Mouse (Mus musculus) gastrocnemius, adult 8-10 months (tissue): ENCODE data around the gene Icosl. TPM values are rescaled to one million over a fixed set of nuclear protein-coding genes. Genes with fewer than 3 reads are reported as not detected.
"Not testable (repeated sequence)": the region's sequence is repeated elsewhere in the genome, so short reads cannot be mapped to it uniquely, and the experiment has no call there.

ENCODE experiments used
- DNase-seq, 2 experiments: peaks; one replicate each; pipeline ENCODE4 v3.0.0; 2022; ENCODE audit warnings: low spot score in 2 of 2
- total RNA-seq, 4 experiments: library from RNA; stranded (reverse); gene quantifications; 2 replicates each; pipeline ENCODE4 v1.2.4; 2022

The Icosl gene
- total RNA-seq, 4 experiments from 2014 or later = 1.0 to 1.6 (median 1.3) TPM

- no peak for DNase-seq
Measured at GRCm38 (mm10) chr10:78114521-78115092, 45.5 kb downstream of the Icosl start.

DNA sequence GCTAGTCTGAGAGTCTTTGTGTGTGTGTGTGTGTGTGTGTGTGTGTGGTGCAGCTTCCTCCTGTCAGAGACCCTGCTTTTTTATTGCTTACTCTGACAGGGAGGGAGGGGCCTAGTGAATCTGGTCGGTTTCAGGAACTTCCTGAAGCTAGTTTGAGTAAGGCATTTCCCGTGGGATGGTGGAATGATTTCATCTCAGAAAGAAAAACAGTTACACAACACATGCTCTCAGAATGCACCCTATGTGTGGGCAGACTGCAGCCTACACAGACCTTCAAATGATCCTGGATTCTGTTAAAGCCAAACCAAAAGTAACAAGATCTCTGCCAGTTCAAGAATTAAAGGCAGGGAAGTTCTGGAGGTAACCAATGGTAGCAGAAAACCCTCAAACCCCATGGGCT lies 46.1 kb downstream of the Icosl start:
- no peak for DNase-seq

GRCm38 (mm10) chr10:78119422-78119821 lies 50.3 kb downstream of the Icosl start:
- DNase-seq = no peak

DNA sequence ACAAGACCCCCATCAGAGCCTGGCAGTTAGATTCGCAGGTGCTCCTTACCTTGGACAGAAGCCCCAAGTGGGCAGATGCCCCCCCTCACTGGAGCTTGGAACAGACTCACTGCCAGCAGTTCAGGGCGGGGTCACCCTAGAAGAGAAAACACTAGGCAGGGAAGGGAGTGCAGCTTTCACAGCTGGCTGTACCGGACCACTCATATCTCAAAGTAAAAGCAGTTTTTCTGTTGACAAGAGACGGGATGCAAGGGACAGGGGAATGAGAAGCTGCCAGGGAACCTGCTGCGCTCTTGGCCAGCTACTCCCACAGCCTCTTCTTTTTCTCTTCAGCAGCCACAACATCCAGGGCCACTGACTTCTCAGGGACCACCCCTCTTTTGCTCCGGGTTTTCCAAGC lies 55.0 kb downstream of the Icosl start:
- DNase-seq = not testable (repeated sequence)

GRCm38 (mm10) chr10:78125061-78125460 lies 56.0 kb downstream of the Icosl start:
- DNase-seq = not testable (repeated sequence)

- no peak for DNase-seq
Measured at GRCm38 (mm10) chr10:78126311-78126710, 57.2 kb downstream of the Icosl start.

DNA sequence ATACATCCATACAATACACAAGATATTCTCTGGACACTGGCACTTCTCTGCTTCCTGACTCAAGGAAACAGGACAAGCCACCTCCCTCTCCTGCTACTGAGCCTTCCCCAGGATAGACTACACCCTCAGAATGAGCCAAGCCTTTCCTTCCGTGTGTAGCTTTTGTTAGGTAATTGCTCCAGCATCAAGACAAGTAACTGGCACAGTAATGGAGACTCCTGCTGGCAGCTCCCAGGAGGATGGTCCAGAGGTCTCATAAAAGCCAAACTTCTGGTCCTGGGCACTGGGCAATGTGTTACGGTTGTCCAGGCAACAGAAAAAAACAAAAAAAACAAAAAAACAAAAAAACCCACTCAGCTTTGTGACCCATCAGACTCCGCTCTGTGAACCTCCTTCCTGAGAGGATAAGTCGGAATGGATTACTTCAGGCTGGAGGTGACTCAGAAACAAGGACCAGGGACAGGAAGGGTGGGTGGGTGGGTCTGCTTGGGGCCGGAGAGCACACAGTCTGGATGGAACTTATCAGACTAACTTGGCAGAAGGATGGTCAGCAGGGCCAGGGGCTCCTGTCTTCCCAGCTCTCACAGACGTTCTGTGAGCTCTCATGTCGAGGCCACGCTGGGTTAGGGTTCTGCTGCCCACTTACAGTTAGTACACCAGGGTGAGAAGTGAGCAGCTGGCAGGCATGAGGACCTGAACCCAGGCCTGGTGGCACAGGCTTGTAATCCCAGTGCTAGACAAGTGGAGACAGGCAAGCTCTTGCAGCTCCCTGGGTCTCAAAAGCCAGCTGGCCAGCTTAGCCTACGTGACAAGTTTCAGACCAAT lies 58.2 kb downstream of the Icosl start:
- no peak for DNase-seq

- no peak for DNase-seq
Measured at GRCm38 (mm10) chr10:78127931-78128330, 58.8 kb downstream of the Icosl start.

DNA sequence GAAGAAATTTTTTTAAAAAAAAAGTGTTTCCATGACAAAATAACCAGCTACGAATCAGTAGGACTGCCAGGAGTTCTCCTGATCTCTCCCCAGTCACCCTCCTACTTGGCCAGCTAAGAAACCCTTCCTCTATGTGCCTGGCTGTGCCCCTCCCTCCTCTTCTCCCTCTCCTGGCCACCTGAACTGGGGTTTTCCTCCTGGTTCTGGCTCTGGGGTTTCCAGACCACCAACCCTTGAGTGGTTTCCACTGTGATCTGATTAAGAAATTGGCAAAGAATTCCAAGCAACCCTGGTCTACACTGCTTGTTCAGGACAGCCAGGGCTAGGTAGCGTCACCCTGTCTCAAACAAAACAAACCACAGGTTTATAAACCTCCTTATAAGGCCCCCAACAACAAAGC lies 59.5 kb downstream of the Icosl start:
- no peak for DNase-seq

DNA sequence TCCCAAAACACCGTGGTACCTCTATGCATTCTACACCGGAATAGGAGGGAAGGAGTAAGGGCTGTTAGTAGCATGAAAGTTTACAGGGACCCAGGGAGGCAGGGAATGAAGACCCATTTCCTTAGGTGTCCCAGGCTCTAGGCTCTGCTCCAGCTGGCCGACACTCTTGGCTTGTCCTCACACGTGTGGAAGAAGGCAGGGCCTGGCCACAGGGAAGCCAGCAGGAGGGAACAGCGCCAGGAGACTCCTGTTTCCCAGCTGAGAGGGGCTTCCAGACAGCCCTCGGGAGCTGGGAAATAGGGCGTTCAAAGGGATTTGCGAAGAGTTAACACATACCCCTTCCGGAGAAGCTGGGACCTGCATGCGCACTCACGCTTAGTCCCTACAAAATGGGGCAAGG lies 60.3 kb downstream of the Icosl start:
- no peak for DNase-seq

DNA sequence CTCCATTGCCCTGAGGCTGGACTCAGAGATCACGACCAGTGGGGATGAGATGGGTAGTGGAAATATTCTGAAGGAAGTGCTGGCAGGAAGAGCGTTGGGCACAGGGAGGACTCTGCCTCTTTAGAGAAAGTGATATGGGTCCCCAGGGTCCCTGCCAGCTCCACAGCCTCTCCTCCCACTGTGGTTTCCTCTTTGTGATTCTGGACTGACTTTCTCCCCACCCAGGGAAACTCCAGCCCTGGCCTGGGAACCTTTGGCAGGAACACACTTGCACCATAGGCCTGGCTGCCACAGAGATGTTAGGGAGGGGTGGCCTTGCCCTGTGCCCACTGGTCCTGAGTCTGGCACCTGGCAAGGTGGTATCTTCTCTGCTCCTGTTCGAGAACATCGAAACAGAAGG lies 60.9 kb downstream of the Icosl start:
- no peak for DNase-seq

Other genes with a start within 250 kb of the Icosl start
- not detected for gene Krtap10-4, start 242.2 kb upstream of the Icosl start, total RNA-seq
- gene Krtap10-10, start 233.4 kb upstream of the Icosl start, total RNA-seq = not detected
- gene Gm36176, start 222.5 kb upstream of the Icosl start, total RNA-seq = not detected
- gene Gm10318, start 216.4 kb upstream of the Icosl start, total RNA-seq = not detected
- not detected for gene Gm3285, start 207.3 kb upstream of the Icosl start, total RNA-seq
- under 1 TPM; 0.07 to 0.49 (median 0.08) TPM for gene Lrrc3, start 166.8 kb upstream of the Icosl start, total RNA-seq
- under 1 TPM in 2 of 4 experiments, not detected in 2; 0.07 to 0.20 TPM for gene Trpm2, start 98.7 kb upstream of the Icosl start, total RNA-seq
- 1 to 10 TPM; 3.2 to 4.7 (median 3.4) TPM for gene 1810043G02Rik, start 90.8 kb upstream of the Icosl start, total RNA-seq
- gene Pfkl, start 59.2 kb upstream of the Icosl start, total RNA-seq = 10 to 100 TPM in 1 of 4 experiments, 1 to 10 TPM in 3; 7.0 to 10.6 (median 7.2) TPM
- gene Dnmt3l, start 27.4 kb upstream of the Icosl start, total RNA-seq = not detected
- not detected for gene Aire, start 25.7 kb upstream of the Icosl start, total RNA-seq
- gene D10Jhu81e, start 100.5 kb downstream of the Icosl start, total RNA-seq = 100 to 1,000 TPM; 250 to 278 (median 260) TPM
- 10 to 100 TPM; 10.3 to 12.0 (median 11.5) TPM for gene Pwp2, start 115.8 kb downstream of the Icosl start, total RNA-seq
- 10 to 100 TPM; 36.9 to 57.4 (median 42.2) TPM for gene Trappc10, start 175.3 kb downstream of the Icosl start, total RNA-seq